Mouse (Mus musculus): ENCODE measurements around the gene Nhlrc1. TPM values are rescaled to one million over a fixed set of nuclear protein-coding genes. Genes with fewer than 3 reads are reported as not detected.

The Nhlrc1 gene
- 1 to 10 TPM; 5.3 to 6.8 (median 5.6) TPM for total RNA-seq (2022)

GRCm38 (mm10) chr13:47014334-47015194, at the start of gene Nhlrc1:
Nhlrc1 (minus strand) TSS chr13:47014850.
- peak; percentile 64 to 65 for DNase-seq (ENCODE audit: low spot score in 2 of 2)

GRCm38 (mm10) chr13:47063985-47064760, 49.5 kb upstream of the Nhlrc1 start:
- DNase-seq (ENCODE audit: low spot score in 2 of 2): no peak

- no peak for DNase-seq (ENCODE audit: low spot score in 2 of 2)
Measured at GRCm38 (mm10) chr13:47062756-47063155, 48.1 kb upstream of the Nhlrc1 start.

- DNase-seq (ENCODE audit: low spot score in 2 of 2): no peak
Measured at GRCm38 (mm10) chr13:47056781-47057180, 42.1 kb upstream of the Nhlrc1 start.

GRCm38 (mm10) chr13:47056126-47056525, 41.5 kb upstream of the Nhlrc1 start:
- no peak for DNase-seq (ENCODE audit: low spot score in 2 of 2)

- DNase-seq (ENCODE audit: low spot score in 2 of 2): no peak
Measured at GRCm38 (mm10) chr13:47053971-47054370, 39.3 kb upstream of the Nhlrc1 start.

- DNase-seq (ENCODE audit: low spot score in 2 of 2): no peak
Measured at GRCm38 (mm10) chr13:47050009-47050408, 35.4 kb upstream of the Nhlrc1 start.

GRCm38 (mm10) chr13:47047996-47048395, 33.3 kb upstream of the Nhlrc1 start:
- no peak for DNase-seq (ENCODE audit: low spot score in 2 of 2)

- peak in 1 of 2 experiments; percentile 10 for DNase-seq (ENCODE audit: low spot score in 2 of 2)
Measured at GRCm38 (mm10) chr13:47044617-47044947, 29.9 kb upstream of the Nhlrc1 start, which contains the start of gene Tpmt. Tpmt (minus strand) TSS chr13:47044737.

- no peak for DNase-seq (ENCODE audit: low spot score in 2 of 2)
Measured at GRCm38 (mm10) chr13:47043833-47044616, 29.4 kb upstream of the Nhlrc1 start.

- DNase-seq (ENCODE audit: low spot score in 2 of 2): peak; percentile 98 to 99
Measured at GRCm38 (mm10) chr13:47043030-47043680, 28.5 kb upstream of the Nhlrc1 start, which contains the start of gene Kdm1b. Kdm1b (plus strand) TSS chr13:47043499.

GRCm38 (mm10) chr13:47042024-47042633, 27.5 kb upstream of the Nhlrc1 start:
- no peak for DNase-seq (ENCODE audit: low spot score in 2 of 2)

- DNase-seq (ENCODE audit: low spot score in 2 of 2): no peak
Measured at GRCm38 (mm10) chr13:47040061-47040460, 25.4 kb upstream of the Nhlrc1 start.

- DNase-seq (ENCODE audit: low spot score in 2 of 2): no peak
Measured at GRCm38 (mm10) chr13:47037946-47038345, 23.3 kb upstream of the Nhlrc1 start.

- no peak for DNase-seq (ENCODE audit: low spot score in 2 of 2)
Measured at GRCm38 (mm10) chr13:47033602-47034001, 19.0 kb upstream of the Nhlrc1 start.

- DNase-seq (ENCODE audit: low spot score in 2 of 2): no peak
Measured at GRCm38 (mm10) chr13:47030376-47031107, 15.9 kb upstream of the Nhlrc1 start.

- DNase-seq (ENCODE audit: low spot score in 2 of 2): no peak
Measured at GRCm38 (mm10) chr13:47020798-47021197, 6.1 kb upstream of the Nhlrc1 start.

GRCm38 (mm10) chr13:47019774-47020173, 5.1 kb upstream of the Nhlrc1 start:
- DNase-seq (ENCODE audit: low spot score in 2 of 2): no peak

GRCm38 (mm10) chr13:47017259-47017658, 2.6 kb upstream of the Nhlrc1 start:
- peak; percentile 9 to 11 for DNase-seq (ENCODE audit: low spot score in 2 of 2)

GRCm38 (mm10) chr13:47015195-47015501, 498 bp upstream of the Nhlrc1 start:
- DNase-seq (ENCODE audit: low spot score in 2 of 2): no peak
